8 mouse cellular contexts compared by ENCODE assay signal in the genomic region with DNA sequence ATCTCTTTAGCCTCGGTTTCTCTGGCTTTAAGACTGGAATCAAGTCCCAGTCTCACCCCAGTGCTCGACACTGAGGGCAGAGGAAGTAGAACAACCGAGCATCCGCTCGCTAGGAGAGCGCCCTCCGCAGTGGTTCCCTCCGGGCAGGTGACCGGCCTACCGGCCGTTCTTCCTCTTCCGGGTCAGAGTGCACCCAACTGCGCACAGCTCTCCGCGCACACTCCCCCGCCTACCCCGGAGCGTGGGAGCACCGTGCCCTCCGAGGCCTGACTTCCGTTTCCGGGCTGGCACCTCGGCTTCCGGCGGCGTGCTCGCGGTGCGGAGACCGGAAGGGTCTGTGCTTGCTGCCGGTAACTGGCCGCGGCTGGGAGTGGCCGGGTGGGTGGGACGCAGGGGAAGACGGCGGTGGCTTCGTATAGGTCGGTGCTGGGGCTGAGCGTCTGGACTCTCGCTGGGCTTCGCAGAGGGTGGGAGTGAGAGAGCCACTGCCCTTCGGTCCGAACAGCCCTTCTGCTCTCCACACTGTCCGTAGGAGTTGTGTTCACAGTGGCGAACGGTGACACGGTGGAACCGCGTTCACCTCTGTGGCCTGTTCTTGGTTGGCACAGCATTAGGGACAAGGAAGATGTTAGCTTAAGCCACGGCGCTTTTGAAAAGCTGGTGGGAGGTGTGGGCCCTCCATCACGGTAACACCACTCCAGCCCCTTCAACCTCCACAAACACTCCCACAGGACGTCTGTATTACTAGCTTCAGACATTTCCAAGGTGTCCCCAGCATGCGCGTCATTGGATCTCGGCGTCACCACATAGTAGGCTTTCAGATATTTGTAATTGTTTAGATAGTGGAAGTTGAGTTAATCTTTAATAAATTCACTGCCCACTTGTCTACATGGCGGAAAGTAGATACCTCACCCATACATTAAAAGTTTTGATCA. TPM values are rescaled to one million over a fixed set of nuclear protein-coding genes. Genes with fewer than 3 reads are reported as not detected.
DNase-seq lines count a peak whose midpoint lies in the region; ATAC-seq lines count a peak whose summit lies in the region.

A gene (plus strand): TSS at position 185 of the 935 bp plus-strand sequence.

- H3K9ac ChIP-seq in hindbrain, embryonic 11.5 days (ENCODE audit: low read depth, low read length): peak within 1 kb of the TSS; percentile 81

- H3K27me3 ChIP-seq in hindbrain, embryonic 11.5 days (ENCODE audit: control insufficient read depth, insufficient read depth, low read length): no peaks in the 10 kb centered on the region

- H3K36me3 ChIP-seq in hindbrain, embryonic 11.5 days (ENCODE audit: control insufficient read depth, insufficient read depth, low read length): no peaks in the 10 kb centered on the region

- peak; percentile 98 for DNase-seq in MN1 (ENCODE audit: low spot score)
- peak; percentile 95 for DNase-seq in cerebellum, adult 9-10 months
- peak; percentile 92 to 98 for DNase-seq in frontal cortex, adult 2 months (ENCODE audit: extremely low spot score in 1 of 2, low spot score in 1 of 2)
- peak; percentile 98 for DNase-seq in hindbrain, embryonic 11.5 days (ENCODE audit: low spot score)
- DNase-seq in layer of hippocampus, postnatal 10 days (ENCODE audit: low spot score in 2 of 2): peak; percentile 95 to 96
- peak; percentile 99 for DNase-seq in lung, postnatal 10 days
- DNase-seq in ovary, postnatal 36 days (ENCODE audit: low spot score): peak; percentile 97
- DNase-seq in thymus, postnatal 25 days: peak; percentile 95

- peak within 1 kb of the TSS; percentile 84 for H3K4me2 ChIP-seq in hindbrain, embryonic 11.5 days (replicated peaks; ENCODE audit: low read depth, low read length)

- peak within 1 kb of the TSS; percentile 77 for H3K4me3 ChIP-seq in hindbrain, embryonic 11.5 days (ENCODE audit: low read depth, low read length)

- under 1% methylated on average over 59 of the region's 59 CpGs for WGBS in hindbrain, embryonic 11.5 days

- no peaks in the 10 kb centered on the region for H3K9me3 ChIP-seq in hindbrain, embryonic 11.5 days (ENCODE audit: control insufficient read depth, low read length)

- peak within 1 kb of the TSS; percentile 71 for H3K27ac ChIP-seq in hindbrain, embryonic 11.5 days (ENCODE audit: low read depth, low read length)

- H3K4me1 ChIP-seq in hindbrain, embryonic 11.5 days (replicated peaks; ENCODE audit: control insufficient read depth, insufficient read depth, low read length): peaks cover 5% of the 10 kb centered on the region; the same call in 1 of the 2 replicates

- peak; percentile 100 for ATAC-seq in hindbrain, embryonic 11.5 days (ENCODE audit: low FRiP score)

RNA-seq across cellular contexts. Expression of the gene that starts here (rescaled TPM):
- 18.4 and 21.3 TPM in 2 replicates for polyA plus RNA-seq in frontal cortex, adult 2 months (2012; rRNA removed)
- polyA plus RNA-seq in hindbrain, embryonic 11.5 days (2014; fragmentation: Nextera tagmentation; extraction: Ambion mirVana): 57.4 and 58.0 TPM in 2 replicates
- 10 to 100 TPM; 38.5 to 41.6 TPM for total RNA-seq in layer of hippocampus, postnatal 10 days (2021)

Comparison
In these comparisons a context has a peak if more than half of its experiments do, and no peak if none do; other contexts are left out.
1. Peak in every context shown above with its lines: DNase-seq, ATAC-seq, H3K4me3 ChIP-seq and H3K27ac ChIP-seq.